Mouse (Mus musculus) lung, postnatal 0 days (tissue): ENCODE measurements around the gene Phactr1.

Experiments used
- CTCF ChIP-seq: IDR thresholded peaks from 2 replicates; pipeline ENCODE4 v1.5.1; 2016; ENCODE audit warnings: antibody characterized with exemption, mild to moderate bottlenecking
- EP300 ChIP-seq: IDR thresholded peaks from 2 replicates; pipeline ENCODE4 v1.6.1; 2016; ENCODE audit warnings: antibody characterized with exemption, mild to moderate bottlenecking, control low read depth

GRCm38 (mm10) chr13:42948717-42949265, 268.4 kb downstream of the Phactr1 start:
- TF ChIP-seq CTCF: no peak
- TF ChIP-seq EP300: no peak
